Mouse (Mus musculus): ENCODE data around the gene Slc39a5. TPM values are rescaled to one million over a fixed set of nuclear protein-coding genes. Genes with fewer than 3 reads are reported as not detected.

The Slc39a5 gene
- polyA plus RNA-seq, 1 experiment = 0.53 TPM

DNA sequence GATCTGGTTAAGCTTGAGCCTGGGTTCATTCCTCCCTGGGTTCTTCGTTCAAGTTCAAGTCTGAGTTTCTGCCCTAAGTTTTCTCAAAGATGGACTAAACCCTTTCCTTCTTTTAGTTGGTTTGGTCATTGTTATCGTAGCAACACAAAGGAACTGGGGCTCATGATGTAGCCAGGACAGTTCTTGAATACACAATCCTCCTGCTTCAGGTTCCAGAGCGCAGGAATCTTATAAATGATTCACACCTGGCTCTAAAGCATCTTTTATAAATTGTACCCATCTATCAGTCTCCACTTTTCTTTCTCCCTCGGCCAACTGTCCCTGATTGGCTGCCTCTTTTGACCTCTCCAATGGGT lies 25.0 kb downstream of the Slc39a5 start:
- Histone ChIP-seq H3K4me3 (ENCODE audit: control insufficient read depth, insufficient read depth, low read length) (no peak overlapping the region), H3K4me1 (replicated peaks; ENCODE audit: control insufficient read depth, insufficient read depth, low read length) (peaks cover 16% of the 10 kb centered on the region), H3K36me3 (ENCODE audit: control insufficient read depth, insufficient read depth, low read length) (no peaks in the 10 kb centered on the region), H3K27ac (ENCODE audit: control insufficient read depth, insufficient read depth, low read length) (no peak overlapping the region), H3K27me3 (ENCODE audit: control insufficient read depth, insufficient read depth, low read length) (no peaks in the 10 kb centered on the region)
- 71% methylated on average over 4 of the region's 4 CpGs for WGBS
- DNase-seq = no peak
- TF ChIP-seq CTCF (IDR thresholded peaks at IDR 0.05; ENCODE audit: borderline replicate concordance, control insufficient read depth, extremely low read depth, insufficient read depth, low read length, poor library complexity) (no peak), POLR2A (IDR thresholded peaks at IDR 0.05; ENCODE audit: control insufficient read depth, extremely low read depth, insufficient read depth, low read length, poor library complexity) (no peak)

DNA sequence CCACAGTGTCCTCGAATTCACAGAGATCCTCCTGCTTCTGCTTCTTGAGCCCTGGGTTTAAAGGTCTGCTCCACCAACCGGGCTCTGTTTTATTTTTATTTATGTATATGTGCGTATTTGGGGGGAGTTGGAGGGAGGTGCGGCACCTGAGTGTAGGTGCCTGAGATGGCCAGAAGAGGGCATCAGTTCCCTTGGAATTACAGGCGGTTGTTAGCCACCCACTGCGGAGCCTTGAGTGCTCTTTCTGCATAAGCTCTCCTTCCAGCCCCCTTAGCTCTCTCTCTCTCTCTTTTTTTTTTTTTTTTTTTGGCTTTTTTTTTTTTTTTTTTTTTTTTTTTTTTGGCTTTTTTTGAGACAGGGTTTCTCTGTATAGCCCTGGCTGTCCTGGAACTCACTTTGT lies 26.6 kb downstream of the Slc39a5 start:
- 97% methylated on average over 6 of the region's 6 CpGs for WGBS
- TF ChIP-seq CTCF (IDR thresholded peaks at IDR 0.05; ENCODE audit: borderline replicate concordance, control insufficient read depth, extremely low read depth, insufficient read depth, low read length, poor library complexity) (no peak), POLR2A (IDR thresholded peaks at IDR 0.05; ENCODE audit: control insufficient read depth, extremely low read depth, insufficient read depth, low read length, poor library complexity) (no peak)
- H3K4me3 ChIP-seq (ENCODE audit: control insufficient read depth, insufficient read depth, low read length) = no peak overlapping the region
- H3K36me3 ChIP-seq (ENCODE audit: control insufficient read depth, insufficient read depth, low read length) = no peaks in the 10 kb centered on the region
- DNase-seq = no peak
- peaks cover 17% of the 10 kb centered on the region for H3K4me1 ChIP-seq (replicated peaks; ENCODE audit: control insufficient read depth, insufficient read depth, low read length)
- no peaks in the 10 kb centered on the region for H3K27me3 ChIP-seq (ENCODE audit: control insufficient read depth, insufficient read depth, low read length)
- no peak overlapping the region for H3K27ac ChIP-seq (ENCODE audit: control insufficient read depth, insufficient read depth, low read length)

DNA sequence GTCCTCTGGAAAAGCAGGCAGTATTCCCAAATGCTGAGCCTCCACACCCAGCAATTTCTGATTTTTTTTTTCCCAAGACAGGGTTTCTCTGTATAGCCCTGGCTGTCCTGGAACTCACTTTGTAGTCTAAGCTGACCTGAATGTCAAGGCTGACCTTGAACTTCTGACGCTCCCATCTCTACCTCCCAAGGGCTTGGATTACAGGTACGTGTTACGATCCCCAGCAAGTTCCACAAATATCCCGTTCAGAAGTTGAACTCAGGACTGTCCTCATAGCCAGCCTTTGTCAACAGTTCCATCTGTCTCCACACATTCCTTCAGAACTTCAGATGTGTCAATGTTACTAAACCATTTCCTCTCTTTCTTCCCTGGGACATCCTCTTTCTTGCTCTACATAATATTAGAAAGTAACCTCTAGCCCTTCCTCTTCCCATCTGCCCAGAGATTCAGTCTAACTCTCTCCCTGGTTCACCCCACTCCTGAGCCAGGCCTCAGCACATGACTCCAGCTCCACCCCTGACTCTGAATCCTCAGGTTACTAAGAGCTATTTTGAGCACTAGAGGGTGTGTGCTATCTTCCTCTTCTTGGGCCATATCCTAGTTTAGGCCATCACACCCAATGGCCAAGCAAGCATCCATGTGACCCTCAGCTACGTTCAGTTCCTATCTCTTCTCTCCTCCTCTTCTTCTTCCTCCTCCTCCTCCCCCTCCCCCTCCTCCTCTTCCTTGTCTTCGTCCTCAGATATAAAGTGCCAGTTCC lies 27.9 kb downstream of the Slc39a5 start:
- H3K4me1 ChIP-seq (replicated peaks; ENCODE audit: control insufficient read depth, insufficient read depth, low read length) = peaks cover 17% of the 10 kb centered on the region
- H3K4me3 ChIP-seq (ENCODE audit: control insufficient read depth, insufficient read depth, low read length) = no peak overlapping the region
- 83% methylated on average over 6 of the region's 6 CpGs for WGBS
- DNase-seq = no peak
- H3K36me3 ChIP-seq (ENCODE audit: control insufficient read depth, insufficient read depth, low read length) = no peaks in the 10 kb centered on the region
- H3K27me3 ChIP-seq (ENCODE audit: control insufficient read depth, insufficient read depth, low read length) = no peaks in the 10 kb centered on the region
- TF ChIP-seq POLR2A (IDR thresholded peaks at IDR 0.05; ENCODE audit: control insufficient read depth, extremely low read depth, insufficient read depth, low read length, poor library complexity) = no peak
- no peak overlapping the region for H3K27ac ChIP-seq (ENCODE audit: control insufficient read depth, insufficient read depth, low read length)

DNA sequence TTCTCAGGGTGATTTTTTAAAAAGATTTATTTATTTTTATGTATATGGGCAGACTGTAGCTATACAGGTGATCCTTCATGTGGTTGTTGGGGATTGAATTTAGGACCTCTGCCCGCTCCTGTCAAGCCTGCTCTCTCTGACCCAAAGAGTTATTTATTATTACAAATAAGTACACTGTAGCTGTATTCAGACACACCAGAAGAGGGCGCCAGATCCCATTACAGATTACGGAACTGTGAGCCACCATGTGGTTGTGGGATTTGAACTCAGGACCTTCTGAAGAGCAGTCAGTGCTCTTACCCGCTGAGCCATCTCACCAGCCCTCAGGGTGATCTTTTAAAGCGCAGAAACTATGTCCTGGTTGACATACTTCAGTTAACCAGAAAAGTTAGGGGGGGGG lies 28.9 kb downstream of the Slc39a5 start:
- Histone ChIP-seq H3K27ac (ENCODE audit: control insufficient read depth, insufficient read depth, low read length) (no peak overlapping the region), H3K4me1 (replicated peaks; ENCODE audit: control insufficient read depth, insufficient read depth, low read length) (peaks cover 15% of the 10 kb centered on the region), H3K36me3 (ENCODE audit: control insufficient read depth, insufficient read depth, low read length) (no peaks in the 10 kb centered on the region), H3K4me3 (ENCODE audit: control insufficient read depth, insufficient read depth, low read length) (no peak overlapping the region), H3K27me3 (ENCODE audit: control insufficient read depth, insufficient read depth, low read length) (no peaks in the 10 kb centered on the region)
- TF ChIP-seq POLR2A (IDR thresholded peaks at IDR 0.05; ENCODE audit: control insufficient read depth, extremely low read depth, insufficient read depth, low read length, poor library complexity) = no peak
- peak; percentile 19; the same call in 1 of the 2 replicates for TF ChIP-seq CTCF (IDR thresholded peaks at IDR 0.05; ENCODE audit: borderline replicate concordance, control insufficient read depth, extremely low read depth, insufficient read depth, low read length, poor library complexity)
- 89% methylated on average over 5 of the region's 5 CpGs for WGBS
- no peak for DNase-seq

DNA sequence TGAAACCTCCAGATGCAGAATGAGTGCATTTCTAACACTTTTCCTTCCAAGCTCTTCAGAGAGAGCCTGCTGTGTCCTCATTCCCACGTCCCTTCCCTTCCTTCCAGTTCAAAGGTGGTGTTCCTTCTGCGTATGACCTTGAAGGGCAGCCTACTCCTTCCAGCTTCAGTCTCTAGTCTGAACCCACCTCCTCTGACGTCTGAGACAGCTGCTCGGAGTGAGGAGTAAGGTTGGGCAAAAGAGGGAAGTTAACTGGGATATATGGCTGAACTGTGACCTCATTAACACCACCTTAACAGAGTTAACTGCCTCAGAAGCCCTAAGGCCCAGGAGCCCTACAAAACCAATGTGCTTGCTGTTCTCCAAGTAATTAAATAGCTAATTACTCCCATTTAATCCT lies 30.4 kb downstream of the Slc39a5 start:
- H3K36me3 ChIP-seq (ENCODE audit: control insufficient read depth, insufficient read depth, low read length) = no peaks in the 10 kb centered on the region
- H3K27me3 ChIP-seq (ENCODE audit: control insufficient read depth, insufficient read depth, low read length) = no peaks in the 10 kb centered on the region
- no peak for DNase-seq
- H3K4me1 ChIP-seq (replicated peaks; ENCODE audit: control insufficient read depth, insufficient read depth, low read length) = peaks cover 11% of the 10 kb centered on the region
- no peak overlapping the region for H3K27ac ChIP-seq (ENCODE audit: control insufficient read depth, insufficient read depth, low read length)
- H3K4me3 ChIP-seq (ENCODE audit: control insufficient read depth, insufficient read depth, low read length) = no peak overlapping the region
- WGBS = 87% methylated on average over 4 of the region's 4 CpGs
- TF ChIP-seq POLR2A (IDR thresholded peaks at IDR 0.05; ENCODE audit: control insufficient read depth, extremely low read depth, insufficient read depth, low read length, poor library complexity) (no peak), CTCF (IDR thresholded peaks at IDR 0.05; ENCODE audit: borderline replicate concordance, control insufficient read depth, extremely low read depth, insufficient read depth, low read length, poor library complexity) (no peak)

DNA sequence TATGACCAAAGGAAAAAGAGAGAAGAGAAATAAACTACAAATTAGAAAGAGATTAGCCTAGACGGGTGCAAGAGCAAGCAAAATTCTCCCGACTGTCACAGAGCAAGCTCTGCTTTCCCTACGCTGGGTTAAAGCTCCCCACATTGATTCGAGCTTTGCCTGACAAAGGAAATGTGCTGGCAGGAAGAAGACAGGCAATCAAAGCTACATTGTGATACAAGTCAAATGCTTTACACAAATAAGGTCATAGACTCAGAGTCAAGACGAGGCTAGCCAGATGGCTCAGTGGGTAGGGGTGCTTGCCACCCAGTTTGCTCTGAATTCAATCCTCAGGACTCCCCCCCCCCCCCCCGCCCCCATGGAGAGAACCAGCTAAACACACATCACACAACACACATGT lies 31.0 kb downstream of the Slc39a5 start:
- WGBS = 74% methylated on average over 6 of the region's 6 CpGs
- Histone ChIP-seq H3K27ac (ENCODE audit: control insufficient read depth, insufficient read depth, low read length) (no peak overlapping the region), H3K36me3 (ENCODE audit: control insufficient read depth, insufficient read depth, low read length) (no peaks in the 10 kb centered on the region), H3K4me3 (ENCODE audit: control insufficient read depth, insufficient read depth, low read length) (no peak overlapping the region), H3K4me1 (replicated peaks; ENCODE audit: control insufficient read depth, insufficient read depth, low read length) (peaks cover 11% of the 10 kb centered on the region), H3K27me3 (ENCODE audit: control insufficient read depth, insufficient read depth, low read length) (no peaks in the 10 kb centered on the region)
- no peak for DNase-seq
- TF ChIP-seq POLR2A (IDR thresholded peaks at IDR 0.05; ENCODE audit: control insufficient read depth, extremely low read depth, insufficient read depth, low read length, poor library complexity) = no peak

DNA sequence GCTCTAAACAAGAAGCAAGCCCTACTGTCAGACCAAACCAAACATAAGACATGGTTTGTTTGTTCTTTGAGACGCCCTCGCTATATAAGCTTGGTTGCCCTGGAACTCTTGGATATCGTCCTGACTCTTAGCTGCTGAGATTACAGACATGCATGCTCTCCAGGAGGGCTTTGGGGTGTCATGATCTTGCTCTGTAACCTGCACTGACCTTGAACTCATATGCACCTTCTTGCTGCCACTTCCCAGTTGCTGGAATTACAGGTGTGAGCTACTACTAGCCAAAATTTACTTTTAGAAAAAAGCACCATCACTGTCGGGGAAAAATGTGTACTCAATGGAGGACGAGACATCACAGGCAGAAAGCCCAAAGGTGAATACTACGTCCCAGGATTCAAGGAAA lies 31.4 kb downstream of the Slc39a5 start:
- WGBS = 90% methylated on average over 6 of the region's 6 CpGs
- Histone ChIP-seq H3K4me3 (ENCODE audit: control insufficient read depth, insufficient read depth, low read length) (no peak overlapping the region), H3K27ac (ENCODE audit: control insufficient read depth, insufficient read depth, low read length) (no peak overlapping the region), H3K27me3 (ENCODE audit: control insufficient read depth, insufficient read depth, low read length) (no peaks in the 10 kb centered on the region), H3K4me1 (replicated peaks; ENCODE audit: control insufficient read depth, insufficient read depth, low read length) (peaks cover 11% of the 10 kb centered on the region), H3K36me3 (ENCODE audit: control insufficient read depth, insufficient read depth, low read length) (no peaks in the 10 kb centered on the region)
- no peak for DNase-seq
- TF ChIP-seq CTCF (IDR thresholded peaks at IDR 0.05; ENCODE audit: borderline replicate concordance, control insufficient read depth, extremely low read depth, insufficient read depth, low read length, poor library complexity) (no peak), POLR2A (IDR thresholded peaks at IDR 0.05; ENCODE audit: control insufficient read depth, extremely low read depth, insufficient read depth, low read length, poor library complexity) (no peak)
